ENCODE assay signal across 34 mouse cellular contexts in genomic region chr16:42647762-42648161, GRCm38 (mm10).
"Had no signal": no experiment of that assay in that cellular context is flagged by ENCODE, and none has a peak within 500 bp of the region (broad histone marks: within the 10 kb centered on the region; RNA-seq: fewer than 3 reads in every experiment).

No protein-coding gene starts in this region.

- H3K27ac ChIP-seq: heart, embryonic 13.5 days; heart, embryonic 15.5 days; hindbrain, embryonic 10.5 days; hindbrain, embryonic 12.5 days; hindbrain, embryonic 13.5 days; hindbrain, embryonic 14.5 days; hindbrain, embryonic 15.5 days; hindbrain, postnatal 0 days; intestine, embryonic 15.5 days; kidney, embryonic 15.5 days; kidney, postnatal 0 days; layer of hippocampus, adult 2 months; left cerebral cortex, adult 2 months had no signal

- DNase-seq: heart, postnatal 10 days; heart, postnatal 14 days; heart, postnatal 36 days; kidney, adult 11 months; kidney, adult 18-20 months; kidney, adult 2 months; kidney, adult 8-10 months; kidney, adult 9 months; kidney, postnatal 10 days; kidney, postnatal 14 days; kidney, postnatal 25 days; kidney, postnatal 36 days; kidney, postnatal 4 days; layer of hippocampus, adult 9-11 months; layer of hippocampus, postnatal 36 days had no signal

- H3K4me1 ChIP-seq: heart, embryonic 12.5 days; heart, embryonic 13.5 days; heart, embryonic 15.5 days; intestine, embryonic 15.5 days; kidney, embryonic 15.5 days had no signal

- H3K4me3 ChIP-seq: heart, embryonic 12.5 days; heart, embryonic 13.5 days; heart, embryonic 15.5 days; hindbrain, embryonic 10.5 days; hindbrain, embryonic 12.5 days; hindbrain, embryonic 13.5 days; hindbrain, embryonic 15.5 days; intestine, embryonic 15.5 days; kidney, embryonic 15.5 days; layer of hippocampus, adult 2 months; left cerebral cortex, adult 2 months had no signal

- ATAC-seq: hindbrain, embryonic 16.5 days; hindbrain, postnatal 0 days; inflammation-experienced regulatory T-cells, adult 6 months; intestine, embryonic 15.5 days; intestine, embryonic 16.5 days; intestine, postnatal 0 days had no signal

- H3K4me2 ChIP-seq: heart, embryonic 11.5 days; heart, embryonic 12.5 days; heart, embryonic 13.5 days; heart, embryonic 15.5 days; hindbrain, embryonic 12.5 days; hindbrain, embryonic 13.5 days; hindbrain, embryonic 14.5 days; hindbrain, embryonic 15.5 days; intestine, embryonic 15.5 days; kidney, embryonic 15.5 days had no signal

- H3K9ac ChIP-seq: heart, embryonic 12.5 days; heart, embryonic 13.5 days; heart, embryonic 15.5 days; hindbrain, embryonic 12.5 days; hindbrain, embryonic 13.5 days; hindbrain, embryonic 14.5 days; hindbrain, embryonic 15.5 days; intestine, embryonic 15.5 days; kidney, embryonic 15.5 days had no signal

- H3K9me3 ChIP-seq: heart, embryonic 12.5 days; heart, embryonic 13.5 days; heart, embryonic 15.5 days; hindbrain, embryonic 10.5 days; hindbrain, embryonic 12.5 days; hindbrain, embryonic 13.5 days; hindbrain, embryonic 15.5 days; intestine, embryonic 15.5 days; kidney, embryonic 15.5 days had no signal

- H3K36me3 ChIP-seq: heart, embryonic 12.5 days; heart, embryonic 13.5 days; heart, embryonic 15.5 days; hindbrain, embryonic 10.5 days; hindbrain, embryonic 12.5 days; hindbrain, embryonic 13.5 days; hindbrain, embryonic 15.5 days; intestine, embryonic 15.5 days; kidney, embryonic 15.5 days had no signal

- H3K27me3 ChIP-seq: heart, embryonic 12.5 days; heart, embryonic 13.5 days; heart, embryonic 15.5 days; hindbrain, embryonic 12.5 days; hindbrain, embryonic 13.5 days; hindbrain, embryonic 15.5 days; intestine, embryonic 15.5 days; kidney, embryonic 15.5 days had no signal
